Mouse (Mus musculus): ENCODE measurements at regions not wholly inside any gene's neighbourhood (a gene's known extent, or its start where the extent isn't known, plus 50 kb on each side); places are given as distances from the start of the nearest gene placed in this dataset.
A peak's percentile ranks its signal among the peaks of the same experiment; 100 is the strongest.

- ATAC-seq, result no peak
- no peaks in the 10 kb centered on the region for H3K36me3 ChIP-seq (ENCODE audit: insufficient read depth, low read length)
- no peak overlapping the region for H3K9ac ChIP-seq (replicated peaks; ENCODE audit: low read length)
- H3K4me3 ChIP-seq (ENCODE audit: low read length), result no peak overlapping the region
- 93% methylated on average over 2 of the region's 2 CpGs for WGBS
- no peaks in the 10 kb centered on the region for H3K4me1 ChIP-seq (ENCODE audit: insufficient read depth, low read length)
- no peak overlapping the region for H3K4me2 ChIP-seq (ENCODE audit: low read depth, low read length)
- DNase-seq (ENCODE audit: low spot score), result no peak
- H3K27ac ChIP-seq, result no peak overlapping the region
- TF ChIP-seq CTCF (IDR thresholded peaks at IDR 0.05; ENCODE audit: low read depth), result no peak
- no peaks in the 10 kb centered on the region for H3K27me3 ChIP-seq (ENCODE audit: insufficient read depth, low read length)
- H3K9me3 ChIP-seq (ENCODE audit: low read length), result no peaks in the 10 kb centered on the region
Measured at GRCm38 (mm10) chr12:12480451-12480850, 218.5 kb downstream of the Fam49a start.

DNA sequence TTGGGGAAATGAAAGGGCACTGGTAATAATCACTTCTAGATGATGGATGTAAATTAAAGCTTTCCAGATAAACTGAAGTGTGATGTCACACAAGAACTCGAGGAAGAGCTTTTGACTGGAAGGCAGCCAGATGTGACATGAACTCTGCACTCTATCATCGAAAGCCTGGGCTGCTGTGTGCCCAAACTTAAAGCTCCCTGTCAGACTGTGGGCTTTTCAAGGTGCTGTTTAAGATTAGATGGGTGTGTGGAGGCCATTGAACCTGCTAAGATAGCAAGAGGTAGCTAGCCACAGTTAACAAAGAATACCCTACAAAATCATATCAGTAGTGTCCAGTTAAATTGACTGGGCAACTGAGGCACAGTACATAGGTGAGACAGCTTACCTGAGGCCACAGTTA is 190.1 kb downstream of the Fam49a start:
- no peaks in the 10 kb centered on the region for H3K4me1 ChIP-seq (ENCODE audit: insufficient read depth, low read length)
- no peak overlapping the region for H3K4me3 ChIP-seq (ENCODE audit: low read length)
- no peaks in the 10 kb centered on the region for H3K9me3 ChIP-seq (ENCODE audit: low read length)
- H3K9ac ChIP-seq (replicated peaks; ENCODE audit: low read length), result no peak overlapping the region
- 81% methylated on average over 2 of the region's 2 CpGs for WGBS
- no peak for TF ChIP-seq CTCF (IDR thresholded peaks at IDR 0.05; ENCODE audit: low read depth)
- ATAC-seq (no peak), DNase-seq (ENCODE audit: low spot score) (no peak)
- no peaks in the 10 kb centered on the region for H3K36me3 ChIP-seq (ENCODE audit: insufficient read depth, low read length)
- H3K27me3 ChIP-seq (ENCODE audit: insufficient read depth, low read length), result no peaks in the 10 kb centered on the region
- H3K4me2 ChIP-seq (ENCODE audit: low read depth, low read length), result no peak overlapping the region
- no peak overlapping the region for H3K27ac ChIP-seq

DNA sequence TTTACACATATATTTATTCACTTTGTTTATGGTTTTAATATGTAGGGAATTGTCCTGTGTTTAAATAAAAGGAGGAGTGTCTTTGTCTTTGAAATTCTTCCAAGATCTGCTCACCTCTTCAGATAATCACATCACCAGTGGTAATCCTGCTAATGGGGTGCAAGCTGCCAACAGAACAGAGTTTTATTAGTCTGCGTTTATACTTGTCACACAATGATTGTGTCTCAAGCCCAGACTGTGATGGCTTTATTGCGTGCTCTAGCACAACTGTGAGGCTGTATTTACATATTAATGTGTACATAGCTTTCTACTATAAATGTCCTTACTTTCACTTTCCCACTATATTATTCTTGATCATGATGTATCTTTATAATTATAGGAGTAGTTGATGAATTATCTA is 184.8 kb downstream of the Fam49a start:
- H3K36me3 ChIP-seq (ENCODE audit: insufficient read depth, low read length), result no peaks in the 10 kb centered on the region
- no peaks in the 10 kb centered on the region for H3K4me1 ChIP-seq (ENCODE audit: insufficient read depth, low read length)
- H3K9me3 ChIP-seq (ENCODE audit: low read length), result no peaks in the 10 kb centered on the region
- no peak overlapping the region for H3K4me3 ChIP-seq (ENCODE audit: low read length)
- no peak for DNase-seq (ENCODE audit: low spot score)
- H3K27me3 ChIP-seq (ENCODE audit: insufficient read depth, low read length), result no peaks in the 10 kb centered on the region
- ATAC-seq, result no peak
- no peak overlapping the region for H3K9ac ChIP-seq (replicated peaks; ENCODE audit: low read length)
- no peak for TF ChIP-seq CTCF (IDR thresholded peaks at IDR 0.05; ENCODE audit: low read depth)
- WGBS, result 32% methylated on average over 2 of the region's 2 CpGs
- no peak overlapping the region for H3K4me2 ChIP-seq (ENCODE audit: low read depth, low read length)
- no peak overlapping the region for H3K27ac ChIP-seq

DNA sequence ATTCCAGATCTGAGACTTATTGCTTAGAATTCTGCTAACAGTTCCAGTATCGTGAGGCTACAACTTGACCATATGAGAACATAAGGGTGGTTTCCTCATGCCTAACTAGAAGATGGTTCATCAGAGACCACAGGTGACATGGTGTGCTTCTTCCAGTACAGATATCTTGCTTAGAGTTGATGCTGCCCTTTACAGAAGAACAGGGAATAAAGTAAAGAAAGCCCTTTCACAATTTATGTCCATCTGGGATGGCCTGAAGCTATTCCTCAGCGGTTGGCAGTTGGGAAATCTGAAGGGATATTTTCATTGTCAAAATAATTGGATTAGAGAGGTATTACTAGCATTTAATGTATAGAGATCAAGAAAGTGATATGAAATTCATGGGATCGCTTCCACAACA is 184.3 kb downstream of the Fam49a start:
- H3K4me1 ChIP-seq (ENCODE audit: insufficient read depth, low read length), result no peaks in the 10 kb centered on the region
- DNase-seq (ENCODE audit: low spot score) (no peak), ATAC-seq (no peak)
- no peak for TF ChIP-seq CTCF (IDR thresholded peaks at IDR 0.05; ENCODE audit: low read depth)
- no peaks in the 10 kb centered on the region for H3K27me3 ChIP-seq (ENCODE audit: insufficient read depth, low read length)
- H3K36me3 ChIP-seq (ENCODE audit: insufficient read depth, low read length), result no peaks in the 10 kb centered on the region
- H3K9ac ChIP-seq (replicated peaks; ENCODE audit: low read length), result no peak overlapping the region
- no peaks in the 10 kb centered on the region for H3K9me3 ChIP-seq (ENCODE audit: low read length)
- H3K27ac ChIP-seq, result no peak overlapping the region
- WGBS, result 85% methylated on average over 3 of the region's 3 CpGs
- H3K4me2 ChIP-seq (ENCODE audit: low read depth, low read length), result no peak overlapping the region
- no peak overlapping the region for H3K4me3 ChIP-seq (ENCODE audit: low read length)

- 90% methylated on average over 4 of the region's 4 CpGs for WGBS
- H3K27ac ChIP-seq, result no peak overlapping the region
- no peaks in the 10 kb centered on the region for H3K36me3 ChIP-seq (ENCODE audit: insufficient read depth, low read length)
- no peaks in the 10 kb centered on the region for H3K27me3 ChIP-seq (ENCODE audit: insufficient read depth, low read length)
- no peaks in the 10 kb centered on the region for H3K9me3 ChIP-seq (ENCODE audit: low read length)
- H3K4me1 ChIP-seq (ENCODE audit: insufficient read depth, low read length), result no peaks in the 10 kb centered on the region
- no peak for TF ChIP-seq CTCF (IDR thresholded peaks at IDR 0.05; ENCODE audit: low read depth)
- no peak for ATAC-seq
- H3K9ac ChIP-seq (replicated peaks; ENCODE audit: low read length), result no peak overlapping the region
- no peak overlapping the region for H3K4me2 ChIP-seq (ENCODE audit: low read depth, low read length)
- H3K4me3 ChIP-seq (ENCODE audit: low read length), result no peak overlapping the region
- no peak for DNase-seq (ENCODE audit: low spot score)
Measured at GRCm38 (mm10) chr12:12442872-12443271, 180.9 kb downstream of the Fam49a start.

DNA sequence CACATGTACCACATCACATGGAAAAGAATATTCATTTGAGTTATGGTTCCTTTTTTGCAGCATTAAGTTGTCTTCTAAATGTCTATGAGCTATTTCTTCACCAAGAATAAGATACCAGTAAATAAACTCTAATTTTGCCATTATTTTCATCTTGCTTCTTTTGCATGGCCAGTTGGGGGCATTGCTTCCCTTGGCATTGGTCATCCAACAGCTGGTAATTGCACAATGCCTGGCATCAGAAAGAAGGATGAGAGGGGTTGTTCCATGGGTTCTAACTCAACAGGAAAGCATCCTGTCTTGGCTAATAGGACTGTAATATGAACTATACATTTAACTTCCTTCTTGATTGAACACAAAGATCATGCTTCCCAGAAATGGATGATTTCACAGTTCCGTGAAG is 174.4 kb downstream of the Fam49a start:
- Histone ChIP-seq H3K9ac (replicated peaks; ENCODE audit: low read length) (no peak overlapping the region), H3K27me3 (ENCODE audit: insufficient read depth, low read length) (no peaks in the 10 kb centered on the region), H3K9me3 (ENCODE audit: low read length) (no peaks in the 10 kb centered on the region), H3K4me3 (ENCODE audit: low read length) (no peak overlapping the region), H3K4me1 (ENCODE audit: insufficient read depth, low read length) (no peaks in the 10 kb centered on the region), H3K4me2 (ENCODE audit: low read depth, low read length) (no peak overlapping the region), H3K27ac (no peak overlapping the region), H3K36me3 (ENCODE audit: insufficient read depth, low read length) (no peaks in the 10 kb centered on the region)
- DNase-seq (ENCODE audit: low spot score) (no peak), ATAC-seq (no peak)
- WGBS, result 96% methylated on average over 1 of the region's 1 CpGs
- peak; percentile 30 for TF ChIP-seq CTCF (IDR thresholded peaks at IDR 0.05; ENCODE audit: low read depth)

DNA sequence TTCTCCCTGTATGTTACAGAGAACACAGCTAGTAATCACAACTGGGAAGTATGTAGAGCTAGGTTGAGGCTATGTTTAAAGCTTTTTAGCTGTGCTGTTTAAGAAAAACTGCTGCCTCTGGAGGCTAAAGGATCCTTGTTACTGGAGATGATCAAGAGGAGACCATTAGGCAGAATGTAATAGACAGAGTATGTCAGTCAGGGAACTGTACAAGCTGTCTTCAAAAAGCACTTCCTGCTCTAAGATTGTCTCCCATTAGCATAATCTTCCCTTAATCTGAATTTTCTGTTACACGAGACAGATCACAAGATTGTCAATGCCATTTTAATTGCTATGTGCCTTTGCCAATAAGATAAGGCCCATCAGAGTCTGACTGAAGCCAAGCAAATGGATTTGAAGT is 170.7 kb downstream of the Fam49a start:
- DNase-seq (ENCODE audit: low spot score), result no peak
- no peak for TF ChIP-seq CTCF (IDR thresholded peaks at IDR 0.05; ENCODE audit: low read depth)
- H3K36me3 ChIP-seq (ENCODE audit: insufficient read depth, low read length), result no peaks in the 10 kb centered on the region
- no peak overlapping the region for H3K4me2 ChIP-seq (ENCODE audit: low read depth, low read length)
- WGBS, result 63% methylated on average over 1 of the region's 1 CpGs
- no peak overlapping the region for H3K9ac ChIP-seq (replicated peaks; ENCODE audit: low read length)
- H3K27ac ChIP-seq, result no peak overlapping the region
- no peaks in the 10 kb centered on the region for H3K9me3 ChIP-seq (ENCODE audit: low read length)
- H3K27me3 ChIP-seq (ENCODE audit: insufficient read depth, low read length), result no peaks in the 10 kb centered on the region
- ATAC-seq, result no peak
- H3K4me3 ChIP-seq (ENCODE audit: low read length), result no peak overlapping the region
- H3K4me1 ChIP-seq (ENCODE audit: insufficient read depth, low read length), result no peaks in the 10 kb centered on the region

Measured in hindbrain, postnatal 0 days (tissue).